Mouse (Mus musculus) CH12.LX (cell line): Measurements from ENCODE around the gene Tmc8.
A peak's percentile ranks its signal among the peaks of the same experiment; 100 is the strongest.

Source experiments
- CTCF ChIP-seq, 2 experiments: IDR thresholded peaks in 1 of 2; conservative IDR thresholded peaks in 1 of 2; 2 replicates each; pipeline ENCODE4 v1.5.1; 2011 to 2012; ENCODE audit warnings: low read depth in 2 of 2, low read length in 2 of 2, improper control_type of control experiment in 1 of 2, inconsistent platforms in 1 of 2, mild to moderate bottlenecking in 1 of 2, moderate library complexity in 1 of 2
- KAT2A ChIP-seq: IDR thresholded peaks from 2 replicates; pipeline ENCODE4 v1.6.1; 2012; ENCODE audit warnings: low read length, improper control_type of control experiment, inconsistent platforms; ENCODE audit not compliant: insufficient replicate concordance
- MEF2A ChIP-seq: IDR thresholded peaks from 2 replicates; pipeline ENCODE4 v1.6.1; 2014; ENCODE audit warnings: low read depth, mild to moderate bottlenecking, inconsistent platforms, low read length, improper control_type of control experiment, borderline replicate concordance
- POLR2A ChIP-seq: IDR thresholded peaks from 2 replicates; pipeline ENCODE4 v1.6.1; 2011; ENCODE audit warnings: low read depth, mild to moderate bottlenecking, improper control_type of control experiment, low read length
- RAD21 ChIP-seq: IDR thresholded peaks from 2 replicates; pipeline ENCODE4 v1.6.1; 2011; ENCODE audit warnings: low read depth, mild to moderate bottlenecking, low read length, improper control_type of control experiment, moderate library complexity
- UBTF ChIP-seq: IDR thresholded peaks from 2 replicates; pipeline ENCODE4 v1.6.1; 2012; ENCODE audit warnings: low read depth, mild to moderate bottlenecking, inconsistent platforms, low read length, improper control_type of control experiment, moderate library complexity
- USF1 ChIP-seq: IDR thresholded peaks from 2 replicates; pipeline ENCODE4 v1.6.1; 2014; ENCODE audit warnings: low read depth, mild to moderate bottlenecking, inconsistent platforms, low read length, improper control_type of control experiment
- USF2 ChIP-seq: conservative IDR thresholded peaks from 2 replicates; pipeline ENCODE4 v1.6.1; 2011; ENCODE audit warnings: low read depth, low read length, improper control_type of control experiment

DNA sequence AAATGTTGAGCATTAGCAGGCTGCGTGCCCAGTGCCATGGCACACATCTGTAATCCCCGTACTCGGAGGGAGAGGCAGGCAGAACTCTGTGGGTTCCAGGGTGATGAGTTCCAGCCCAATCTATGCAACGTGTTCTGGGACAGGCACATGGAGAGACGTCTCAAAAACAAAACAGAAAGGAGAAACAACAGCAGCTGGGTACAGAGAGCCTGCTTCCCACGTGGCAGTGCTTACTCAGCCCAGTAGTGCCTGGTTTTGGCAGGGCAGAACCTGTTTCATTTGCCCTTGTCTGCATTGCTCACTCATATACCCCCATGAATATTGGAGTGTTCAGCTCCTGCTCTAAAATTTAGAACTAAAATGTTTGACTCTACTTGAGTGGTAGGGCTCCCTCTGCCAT is 30.3 kb upstream of the Tmc8 start:
- no peak; the same call in 1 of the 2 replicates for TF ChIP-seq USF1
- TF ChIP-seq MEF2A = no peak
- TF ChIP-seq KAT2A = no peak
- TF ChIP-seq CTCF (conservative IDR thresholded peaks at IDR 0.05 in 1 of 2, IDR thresholded peaks at IDR 0.05 in 1 of 2; ENCODE audit: low read depth in 2 of 2, low read length in 2 of 2) = no peak
- TF ChIP-seq RAD21 = no peak
- TF ChIP-seq POLR2A = no peak; the same call in 1 of the 2 replicates
- 0 out of 2 replicates have a peak, but pooled peaks have one; percentile 46 for TF ChIP-seq UBTF
- TF ChIP-seq USF2 = no peak
